Mouse (Mus musculus) ES-E14 (cell line): ENCODE measurements at regions not wholly inside any gene's neighbourhood (a gene's known extent, or its start where the extent isn't known, plus 50 kb on each side); places are given as distances from the start of the nearest gene placed in this dataset.

Experiments used
- DNase-seq: peaks from one replicate; pipeline ENCODE4 v3.0.0-alpha.2; 2013; ENCODE audit warnings: low read depth, low spot score
- H3K27ac ChIP-seq: 2 replicates; pipeline ENCODE4 v1.5.1; 2012; ENCODE audit warnings: low read depth, mild to moderate bottlenecking, low read length, moderate library complexity, mixed read lengths; ENCODE audit not compliant: poor library complexity, insufficient read depth, severe bottlenecking
- H3K36me3 ChIP-seq: 2 replicates; pipeline ENCODE4 v1.6.1; 2012; ENCODE audit warnings: mild to moderate bottlenecking, low read length, moderate library complexity, mixed read lengths; ENCODE audit not compliant: control insufficient read depth, poor library complexity, insufficient read depth, severe bottlenecking
- H3K4me1 ChIP-seq, 2 experiments: fragments of 150-350 bp in 1 of 2; sonication (generic) in 1 of 2; 2 replicates each; pipeline ENCODE4 v1.6.1; 2012; ENCODE audit warnings: low read length in 2 of 2, mild to moderate bottlenecking in 1 of 2, mixed read lengths in 1 of 2; ENCODE audit not compliant: control insufficient read depth in 2 of 2, insufficient read depth in 2 of 2, poor library complexity in 1 of 2
- H3K4me3 ChIP-seq, 2 experiments: fragments of 150-350 bp in 1 of 2; sonication (generic) in 1 of 2; 2 replicates each; pipeline ENCODE4 v1.5.1; 2012; ENCODE audit warnings: low read length in 2 of 2, low read depth in 1 of 2, mild to moderate bottlenecking in 1 of 2, mixed read lengths in 1 of 2; ENCODE audit not compliant: insufficient read depth in 1 of 2, poor library complexity in 1 of 2, severe bottlenecking in 1 of 2
- H3K9ac ChIP-seq: 2 replicates; pipeline ENCODE4 v1.6.1; 2012; ENCODE audit warnings: low read depth, mild to moderate bottlenecking, low read length, mixed read lengths; ENCODE audit not compliant: poor library complexity, insufficient read depth, severe bottlenecking
- H3K9me3 ChIP-seq: fragments of 150-350 bp; sonication (generic); 2 replicates; pipeline ENCODE4 v1.6.1; 2012; ENCODE audit warnings: low read depth, mild to moderate bottlenecking, low read length; ENCODE audit not compliant: control insufficient read depth, insufficient read depth
- CHD2 ChIP-seq: IDR thresholded peaks from 2 replicates; pipeline ENCODE4 v1.6.1; 2014; ENCODE audit warnings: mild to moderate bottlenecking, low read depth, low read length, inconsistent platforms
- HCFC1 ChIP-seq: IDR thresholded peaks from 2 replicates; pipeline ENCODE4 v1.6.1; 2012; ENCODE audit warnings: low read length, inconsistent platforms, borderline replicate concordance; ENCODE audit not compliant: insufficient read depth
- MAFK ChIP-seq: IDR thresholded peaks from 2 replicates; pipeline ENCODE4 v1.6.1; 2014; ENCODE audit warnings: mild to moderate bottlenecking, low read depth, low read length, inconsistent platforms; ENCODE audit not compliant: insufficient read depth
- ZC3H11A ChIP-seq: IDR thresholded peaks from 2 replicates; pipeline ENCODE4 v1.6.1; 2012; ENCODE audit warnings: low read depth, mild to moderate bottlenecking, inconsistent platforms, low read length, borderline replicate concordance
- ZNF384 ChIP-seq: IDR thresholded peaks from 2 replicates; pipeline ENCODE4 v1.6.1; 2012; ENCODE audit warnings: low read depth, low read length, inconsistent platforms
- in situ Hi-C, 2 experiments: fragments of 600-800 bp; cut with MboI; formaldehyde crosslinking; loops; one replicate each; pipeline ENCODE4 v1.15.1; 2025; ENCODE audit warnings: low sequenced_read_pairs in 2 of 2, inconsistent platforms in 1 of 2; ENCODE audit not compliant: unreplicated experiment in 2 of 2

DNA sequence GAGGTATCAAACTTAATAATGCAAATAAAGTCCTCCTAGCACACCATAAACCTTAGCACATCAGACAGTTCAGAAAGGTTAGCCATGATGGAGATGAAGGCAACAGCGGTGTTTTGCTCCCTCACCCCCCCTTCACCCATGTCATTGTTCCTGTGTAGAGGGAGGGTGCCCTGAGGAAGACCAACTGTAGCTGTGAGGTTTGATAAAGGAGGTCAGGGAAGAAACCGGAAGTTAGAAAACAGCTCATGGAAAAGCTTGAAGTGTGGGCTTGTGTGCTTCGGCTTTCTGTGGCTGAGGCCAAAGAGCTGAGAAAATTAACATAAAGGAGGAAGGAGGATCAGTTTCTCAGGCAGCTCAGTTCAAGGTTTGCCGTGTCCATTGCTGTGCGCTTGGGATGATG lies 111.3 kb upstream of the Adra1b start:
- in situ Hi-C loops: no loop called here
- no peak overlapping the region for H3K9ac ChIP-seq
- H3K36me3 ChIP-seq: no peaks in the 10 kb centered on the region
- no peak for TF ChIP-seq ZC3H11A
- TF ChIP-seq ZNF384: no peak
- DNase-seq: no peak
- no peaks in the 10 kb centered on the region for H3K9me3 ChIP-seq
- no peaks in the 10 kb centered on the region for H3K4me1 ChIP-seq
- H3K27ac ChIP-seq: no peak overlapping the region
- no peak overlapping the region for H3K4me3 ChIP-seq

GRCm38 (mm10) chr11:44013841-44014240 lies 112.8 kb upstream of the Adra1b start:
- H3K27ac ChIP-seq: no peak overlapping the region
- no peaks in the 10 kb centered on the region for H3K4me1 ChIP-seq
- H3K36me3 ChIP-seq: no peaks in the 10 kb centered on the region
- DNase-seq: no peak
- no peak overlapping the region for H3K9ac ChIP-seq
- in situ Hi-C loops: no loop called here
- H3K9me3 ChIP-seq: no peaks in the 10 kb centered on the region
- no peak overlapping the region for H3K4me3 ChIP-seq
- TF ChIP-seq ZC3H11A (no peak), MAFK (no peak), CHD2 (no peak), ZNF384 (no peak), HCFC1 (no peak)

- Histone ChIP-seq H3K4me1 (no peaks in the 10 kb centered on the region), H3K36me3 (no peaks in the 10 kb centered on the region), H3K27ac (no peak overlapping the region), H3K9me3 (no peaks in the 10 kb centered on the region), H3K9ac (no peak overlapping the region), H3K4me3 (no peak overlapping the region)
- no peak for TF ChIP-seq ZC3H11A
- no peak for TF ChIP-seq ZNF384
- no peak for TF ChIP-seq HCFC1
- no peak for TF ChIP-seq CHD2
- TF ChIP-seq MAFK: no peak
- in situ Hi-C loops: no loop called here
- DNase-seq: no peak
These were observed 120.6 kb upstream of the Adra1b start for GRCm38 (mm10) chr11:44021638-44022037.

DNA sequence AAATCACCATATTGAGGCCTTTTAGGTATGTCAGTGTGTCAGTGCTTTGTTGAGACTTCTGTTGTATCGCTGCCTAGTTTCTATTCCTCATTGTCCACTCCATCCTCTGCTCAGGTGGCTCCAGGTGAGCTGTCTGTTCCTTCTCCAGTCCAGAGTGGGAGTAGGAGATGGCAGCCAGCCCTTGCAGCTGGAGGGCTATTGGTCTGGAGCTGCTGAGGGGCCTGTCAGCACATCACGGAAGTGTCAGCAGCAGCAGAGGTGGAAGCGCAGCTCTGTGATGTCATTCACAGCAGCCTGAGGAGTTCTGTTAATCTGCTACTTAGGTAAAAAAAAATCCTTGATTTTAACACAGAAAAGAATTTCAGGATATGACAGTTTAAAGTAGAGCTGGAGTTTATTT lies 126.0 kb upstream of the Adra1b start:
- Histone ChIP-seq H3K4me3 (no peak overlapping the region), H3K36me3 (no peaks in the 10 kb centered on the region), H3K27ac (no peak overlapping the region), H3K9me3 (no peaks in the 10 kb centered on the region), H3K9ac (no peak overlapping the region), H3K4me1 (no peaks in the 10 kb centered on the region)
- no peak for TF ChIP-seq HCFC1
- TF ChIP-seq CHD2: no peak
- no peak for TF ChIP-seq ZNF384
- no peak for TF ChIP-seq MAFK
- TF ChIP-seq ZC3H11A: no peak
- DNase-seq: no peak
- in situ Hi-C loops: no loop called here

DNA sequence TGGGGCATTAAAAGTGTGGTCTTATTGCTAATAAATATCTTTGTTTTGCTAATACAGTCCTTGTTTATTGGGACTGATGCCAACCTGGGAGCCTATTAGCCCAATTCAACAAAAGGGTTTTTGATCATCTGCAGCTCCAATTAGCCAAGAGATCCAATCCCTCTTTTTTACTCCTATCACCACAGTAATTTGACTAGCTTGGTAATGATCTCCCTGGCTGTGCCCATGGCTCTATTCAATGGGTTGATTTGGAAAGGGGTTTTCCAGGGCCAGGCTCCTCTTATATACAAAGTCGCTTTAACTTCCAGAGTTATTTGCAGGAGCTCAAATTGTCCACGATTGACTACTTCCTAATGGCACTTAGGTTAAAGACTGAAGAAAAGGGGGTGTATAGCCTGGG lies 145.1 kb upstream of the Adra1b start:
- Histone ChIP-seq H3K9ac (no peak overlapping the region), H3K36me3 (no peaks in the 10 kb centered on the region), H3K4me3 (no peak overlapping the region), H3K4me1 (no peaks in the 10 kb centered on the region), H3K9me3 (no peaks in the 10 kb centered on the region), H3K27ac (no peak overlapping the region)
- DNase-seq: no peak
- in situ Hi-C loops: no loop called here
- TF ChIP-seq MAFK: no peak
- TF ChIP-seq HCFC1: no peak
- TF ChIP-seq ZNF384: no peak
